25 mouse cellular contexts compared by ENCODE assay signal in the genomic region with DNA sequence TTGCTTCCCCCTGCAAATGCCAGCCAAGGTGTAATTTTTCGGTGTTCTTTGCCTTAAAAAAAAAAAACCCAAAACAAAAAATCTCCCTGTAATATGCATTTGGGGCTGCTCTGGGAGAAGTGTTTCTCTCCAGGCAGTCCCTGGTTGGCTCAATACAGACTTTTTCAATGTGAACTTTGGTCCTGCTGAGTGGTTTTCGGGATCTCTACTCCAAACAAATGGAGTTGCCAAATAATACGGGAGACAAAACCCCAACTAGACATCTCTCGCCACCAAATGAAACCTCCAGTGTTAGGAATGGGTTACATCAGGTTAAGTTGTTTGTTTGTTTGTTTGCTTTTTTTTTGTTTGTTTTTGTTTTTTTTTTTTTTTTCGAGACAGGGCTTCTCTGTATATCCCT. TPM values are rescaled to one million over a fixed set of nuclear protein-coding genes. Genes with fewer than 3 reads are reported as not detected.
DNase-seq lines count a peak whose midpoint lies in the region; ATAC-seq and TF ChIP-seq lines count a peak whose summit lies in the region.
"Had no signal": no experiment of that assay in that cellular context is flagged by ENCODE, and none has a peak within 500 bp of the region (broad histone marks: within the 10 kb centered on the region; RNA-seq: fewer than 3 reads in every experiment).

No protein-coding gene starts in this region.

- no peak for TF ChIP-seq EP300 in liver, postnatal 0 days (IDR thresholded peaks at IDR 0.05; ENCODE audit: low read depth)
- TF ChIP-seq EP300 in CH12.LX (IDR thresholded peaks at IDR 0.05; ENCODE audit: low read length): no peak

- H3K4me2 ChIP-seq in liver, postnatal 0 days (ENCODE audit: low read depth, low read length): no peak overlapping the region
- no peak overlapping the region for H3K4me2 ChIP-seq in liver, embryonic 12.5 days
- H3K4me2 ChIP-seq in CH12.LX (ENCODE audit: insufficient read depth, low read depth, poor library complexity, severe bottlenecking): 0 out of 2 replicates have a peak overlapping the region, but pooled peaks have one; percentile 8
- no peak overlapping the region for H3K4me2 ChIP-seq in midbrain, postnatal 0 days (ENCODE audit: low read depth, low read length, poor library complexity, severe bottlenecking)

- WGBS in liver, adult 2 months: 21% methylated on average over 5 of the region's 5 CpGs
- 63% methylated on average over 5 of the region's 5 CpGs for WGBS in liver, postnatal 0 days (ENCODE audit: insufficient replicate concordance)
- WGBS in liver, embryonic 12.5 days (ENCODE audit: insufficient replicate concordance): 62% methylated on average over 5 of the region's 5 CpGs
- 91% methylated on average over 5 of the region's 5 CpGs for WGBS in midbrain, postnatal 0 days

- H3K4me1 ChIP-seq in liver, adult 2 months (ENCODE audit: control insufficient read depth, insufficient read depth, low read length): peaks cover 22% of the 10 kb centered on the region; the same call in 1 of the 2 replicates
- peaks cover 9% of the 10 kb centered on the region for H3K4me1 ChIP-seq in liver, postnatal 0 days (ENCODE audit: insufficient read depth)
- H3K4me1 ChIP-seq in liver, embryonic 12.5 days: no peaks in the 10 kb centered on the region
- peaks cover 6 to 60% of the 10 kb centered on the region in 2 experiments for H3K4me1 ChIP-seq in CH12.LX (ENCODE audit: control insufficient read depth in 1 of 2, insufficient read depth in 2 of 2)
- no peaks in the 10 kb centered on the region for H3K4me1 ChIP-seq in midbrain, postnatal 0 days (ENCODE audit: insufficient read depth, low read length)

- H3K4me3 ChIP-seq in liver, adult 2 months (ENCODE audit: insufficient read depth, low read depth, low read length): no peak overlapping the region
- H3K4me3 ChIP-seq in liver, postnatal 0 days (ENCODE audit: low read depth, low read length): no peak overlapping the region
- H3K4me3 ChIP-seq in liver, embryonic 12.5 days: no peak overlapping the region
- H3K4me3 ChIP-seq in CH12.LX (replicated peaks in 1 of 3; ENCODE audit: low read depth in 2 of 3, low read length in 2 of 3, poor library complexity in 1 of 3): no peak overlapping the region
- no peak overlapping the region for H3K4me3 ChIP-seq in midbrain, postnatal 0 days (ENCODE audit: low read depth, low read length)

- peak; percentile 40 for ATAC-seq in liver, postnatal 0 days
- ATAC-seq in liver, embryonic 12.5 days: no peak
- ATAC-seq in midbrain, postnatal 0 days (ENCODE audit: low FRiP score): no peak
- ATAC-seq: activated CD4-positive, CD25-positive, alpha-beta regulatory T cell, adult 4 months; CD4-positive, CD25-positive, alpha-beta regulatory T cell, adult 4 months; Patski had no signal

- DNase-seq in liver, adult 2 months (ENCODE audit: extremely low read depth, low read depth, low spot score): peak; percentile 91
- DNase-seq in liver: no peak
- DNase-seq in liver, postnatal 0 days: no peak
- DNase-seq in CH12.LX (ENCODE audit: extremely low read depth): no peak
- peak; percentile 77 for DNase-seq in adipocyte (ENCODE audit: low spot score)
- no peak for DNase-seq in heart, adult 18-20 months
- no peak for DNase-seq in midbrain, postnatal 0 days (ENCODE audit: low spot score)
- DNase-seq: adrenal gland, adult 2 months; adrenal gland, adult 8-10 months; adrenal gland, postnatal 10 days; adrenal gland, postnatal 14 days; adrenal gland, postnatal 25 days; adrenal gland, postnatal 36 days; B cell, adult 2 months; cerebellum, adult 11 months; cerebellum, adult 11-12 months; cerebellum, adult 18-20 months; cerebellum, adult 2 months had no signal

- H3K27me3 ChIP-seq in liver, adult 2 months (ENCODE audit: control insufficient read depth, insufficient read depth, low read length): no peaks in the 10 kb centered on the region
- no peaks in the 10 kb centered on the region for H3K27me3 ChIP-seq in liver, postnatal 0 days (ENCODE audit: insufficient read depth, low read length)
- no peaks in the 10 kb centered on the region for H3K27me3 ChIP-seq in liver, embryonic 12.5 days (replicated peaks)
- no peaks in the 10 kb centered on the region for H3K27me3 ChIP-seq in CH12.LX (replicated peaks)
- H3K27me3 ChIP-seq in midbrain, postnatal 0 days (ENCODE audit: insufficient read depth, low read length): no peaks in the 10 kb centered on the region

- in situ Hi-C loops in CH12.LX (cut with MboI; ENCODE audit: low pct_ligation_motif_present, low pct_unique_long_range_greater_than_20kb, low sequenced_read_pairs): no loop called here

- no peak for TF ChIP-seq RAD21 in CH12.LX (IDR thresholded peaks at IDR 0.05; ENCODE audit: low read depth, low read length)

- peak overlapping the region; percentile 68 for H3K27ac ChIP-seq in liver, adult 2 months (replicated peaks; ENCODE audit: insufficient read depth, low read depth, low read length)
- peak overlapping the region; percentile 48; the same call in 1 of the 2 replicates for H3K27ac ChIP-seq in liver, postnatal 0 days (ENCODE audit: low read depth)
- no peak overlapping the region for H3K27ac ChIP-seq in liver, embryonic 12.5 days
- H3K27ac ChIP-seq in CH12.LX (ENCODE audit: insufficient read depth, low read depth): no peak overlapping the region
- H3K27ac ChIP-seq in midbrain, postnatal 0 days (ENCODE audit: low read depth, low read length): no peak overlapping the region

- H3K79me2 ChIP-seq in liver, adult 2 months (ENCODE audit: control insufficient read depth, insufficient read depth, low read length): no peaks in the 10 kb centered on the region
- H3K79me2 ChIP-seq in CH12.LX (replicated peaks; ENCODE audit: control insufficient read depth, extremely low read depth, insufficient read depth, poor library complexity, severe bottlenecking): no peaks in the 10 kb centered on the region

- H3K36me3 ChIP-seq in liver, adult 2 months (ENCODE audit: control insufficient read depth, insufficient read depth, low read length): no peaks in the 10 kb centered on the region
- H3K36me3 ChIP-seq in liver, postnatal 0 days (replicated peaks; ENCODE audit: insufficient read depth, low read length): no peaks in the 10 kb centered on the region
- H3K36me3 ChIP-seq in liver, embryonic 12.5 days: no peaks in the 10 kb centered on the region
- no peaks in the 10 kb centered on the region for H3K36me3 ChIP-seq in CH12.LX (replicated peaks in 1 of 2; ENCODE audit: control insufficient read depth in 1 of 2, insufficient read depth in 1 of 2, low read length in 1 of 2)
- no peaks in the 10 kb centered on the region for H3K36me3 ChIP-seq in midbrain, postnatal 0 days (ENCODE audit: insufficient read depth, low read length)
- H3K36me3 ChIP-seq: G1E had no signal

- H3K9me3 ChIP-seq in liver, postnatal 0 days (ENCODE audit: low read length): no peaks in the 10 kb centered on the region
- H3K9me3 ChIP-seq in liver, embryonic 12.5 days (replicated peaks): no peaks in the 10 kb centered on the region
- H3K9me3 ChIP-seq in CH12.LX (replicated peaks; ENCODE audit: low read length): no peaks in the 10 kb centered on the region
- H3K9me3 ChIP-seq in midbrain, postnatal 0 days (ENCODE audit: low read length): no peaks in the 10 kb centered on the region
- H3K9me3 ChIP-seq: G1E had no signal

- dilution Hi-C loops in CH12.LX (cut with MboI; ENCODE audit: extremely low pct_ligation_motif_present, extremely low pct_unique_long_range_greater_than_20kb, low sequenced_read_pairs): no loop called here

- TF ChIP-seq CTCF in liver, adult 2 months (IDR thresholded peaks at IDR 0.05; ENCODE audit: low read depth, low read length): no peak
- no peak for TF ChIP-seq CTCF in liver, postnatal 0 days (IDR thresholded peaks at IDR 0.05; ENCODE audit: low read depth)
- TF ChIP-seq CTCF in CH12.LX (conservative IDR thresholded peaks at IDR 0.05 in 1 of 2, IDR thresholded peaks at IDR 0.05 in 1 of 2; ENCODE audit: low read depth in 2 of 2, low read length in 2 of 2): no peak
- no peak for TF ChIP-seq CTCF in midbrain, postnatal 0 days (IDR thresholded peaks at IDR 0.05)

- no peak for TF ChIP-seq POLR2A in liver, adult 2 months (IDR thresholded peaks at IDR 0.05; ENCODE audit: extremely low read depth, insufficient read depth, low read length)
- no peak for TF ChIP-seq POLR2A in CH12.LX (IDR thresholded peaks at IDR 0.05; ENCODE audit: low read depth, low read length)

- no peak overlapping the region for H3K9ac ChIP-seq in liver, adult 2 months (ENCODE audit: low read depth, low read length)
- no peak overlapping the region for H3K9ac ChIP-seq in liver, postnatal 0 days (replicated peaks)
- no peak overlapping the region for H3K9ac ChIP-seq in liver, embryonic 12.5 days
- no peak overlapping the region for H3K9ac ChIP-seq in CH12.LX (ENCODE audit: insufficient read depth, low read depth)
- no peak overlapping the region for H3K9ac ChIP-seq in midbrain, postnatal 0 days (replicated peaks; ENCODE audit: low read length, poor library complexity, severe bottlenecking)

TF ChIP-seq in CH12.LX, 34 proteins besides CTCF, POLR2A, EP300 and RAD21 (continues in another document):
- TF ChIP-seq ZMIZ1 (IDR thresholded peaks at IDR 0.05; ENCODE audit: low read depth, low read length): no peak
- TF ChIP-seq ZC3H11A (IDR thresholded peaks at IDR 0.05; ENCODE audit: low read depth, low read length): no peak
- no peak for TF ChIP-seq MXI1 (IDR thresholded peaks at IDR 0.05; ENCODE audit: low read depth, low read length)

RNA-seq across cellular contexts. Expression of gene Mfsd1, which starts 27.3 kb away (rescaled TPM):
- total RNA-seq in liver, adult 2 months (2014; rRNA removed): 86.1 and 99.3 TPM in 2 replicates
- polyA plus RNA-seq in liver, adult 2 months (2012; rRNA removed): 60.3 and 66.1 TPM in 2 replicates
- 25.2 and 29.6 TPM in 2 replicates for polyA plus RNA-seq in liver, postnatal 0 days (2015; fragmentation: Nextera tagmentation; extraction: Ambion mirVana)
- 29.8 and 30.0 TPM in 2 replicates for polyA plus RNA-seq in liver, embryonic 12.5 days (2016; fragmentation: Nextera tagmentation; extraction: Ambion mirVana)
- total RNA-seq in CH12.LX (2012; rRNA removed) (44.3 and 50.3 TPM in 2 replicates), CH12.LX (2014; rRNA removed) (56.8 and 68.7 TPM in 2 replicates)
- 82.2 and 95.7 TPM in 2 replicates for polyA plus RNA-seq in CH12.LX (2012; ENCODE audit: insufficient read length, low read depth)
- total RNA-seq in heart, adult 18-20 months (2021): 10 to 100 TPM; 25.1 to 31.4 TPM
- total RNA-seq in midbrain, postnatal 0 days (2014; rRNA removed): 24.7 and 26.0 TPM in 2 replicates
- 25.8 and 27.7 TPM in 2 replicates for polyA plus RNA-seq in midbrain, postnatal 0 days (2015; fragmentation: Nextera tagmentation; extraction: Ambion mirVana)

RNA-seq across cellular contexts. Expression of gene Rarres1, which starts 39.9 kb away (rescaled TPM):
- 22.8 and 62.7 TPM in 2 replicates for total RNA-seq in liver, adult 2 months (2014; rRNA removed)
- 31.1 and 47.9 TPM in 2 replicates for polyA plus RNA-seq in liver, adult 2 months (2012; rRNA removed)
- polyA plus RNA-seq in liver, postnatal 0 days (2015; fragmentation: Nextera tagmentation; extraction: Ambion mirVana): 11.0 and 12.7 TPM in 2 replicates
- polyA plus RNA-seq in liver, embryonic 12.5 days (2016; fragmentation: Nextera tagmentation; extraction: Ambion mirVana): 1.6 and 2.3 TPM in 2 replicates
- total RNA-seq in CH12.LX (2012; rRNA removed) (0.08 TPM in 1 of 2 replicates, not detected in the other), CH12.LX (2014; rRNA removed) (0.24 and 0.34 TPM in 2 replicates)
- 0.42 TPM in 1 of 2 replicates, not detected in the other for polyA plus RNA-seq in CH12.LX (2012; ENCODE audit: insufficient read length, low read depth)
- total RNA-seq in heart, adult 18-20 months (2021): 1 to 10 TPM in 1 of 2 experiments, under 1 TPM in 1; 0.99 to 1.1 TPM
- total RNA-seq in midbrain, postnatal 0 days (2014; rRNA removed): 4.2 and 6.1 TPM in 2 replicates
- 5.9 and 6.3 TPM in 2 replicates for polyA plus RNA-seq in midbrain, postnatal 0 days (2015; fragmentation: Nextera tagmentation; extraction: Ambion mirVana)
- total RNA-seq: MEL had no signal
- polyA plus RNA-seq: C2C12; CD4-positive, CD25-positive, alpha-beta regulatory T cell, adult 4 months; G1E; Patski had no signal

Comparison
In these comparisons a context has a peak if more than half of its experiments do, and no peak if none do; other contexts are left out.
1. DNase-seq: peak in liver, adult 2 months (single experiment) and adipocyte (single experiment); none in liver (single experiment), liver, postnatal 0 days (single experiment), CH12.LX (single experiment), heart, adult 18-20 months (0 of 2) and midbrain, postnatal 0 days (single experiment).
2. H3K27ac ChIP-seq: peak in liver, adult 2 months (single experiment) and liver, postnatal 0 days (single experiment); none in liver, embryonic 12.5 days (single experiment), CH12.LX (single experiment) and midbrain, postnatal 0 days (single experiment).